Mouse (Mus musculus): ENCODE measurements around the gene Rhoc. TPM values are rescaled to one million over a fixed set of nuclear protein-coding genes. Genes with fewer than 3 reads are reported as not detected.

Rhoc gene
- total RNA-seq, 2 experiments from 2014 or later = 75.2 to 84.3 TPM

DNA sequence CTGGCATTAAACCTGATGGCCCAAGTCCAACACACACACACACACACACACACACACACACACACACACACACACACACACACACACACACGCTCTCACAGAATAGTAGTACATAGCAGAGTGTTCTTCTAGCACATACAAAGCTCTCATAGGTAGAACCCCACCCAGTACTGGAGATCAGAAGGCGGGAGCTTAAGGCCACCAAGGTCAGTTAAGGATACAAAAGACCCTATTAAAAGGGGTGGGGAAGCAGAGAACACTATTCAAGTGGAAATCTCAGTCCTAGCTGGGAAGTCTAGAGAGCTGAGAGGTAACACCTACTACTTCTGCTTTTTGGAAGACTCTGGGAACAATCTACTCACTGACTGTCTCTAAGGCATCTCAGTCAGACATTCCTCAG, 27.2 kb downstream of the Rhoc start:
- DNase-seq = no peak

DNA sequence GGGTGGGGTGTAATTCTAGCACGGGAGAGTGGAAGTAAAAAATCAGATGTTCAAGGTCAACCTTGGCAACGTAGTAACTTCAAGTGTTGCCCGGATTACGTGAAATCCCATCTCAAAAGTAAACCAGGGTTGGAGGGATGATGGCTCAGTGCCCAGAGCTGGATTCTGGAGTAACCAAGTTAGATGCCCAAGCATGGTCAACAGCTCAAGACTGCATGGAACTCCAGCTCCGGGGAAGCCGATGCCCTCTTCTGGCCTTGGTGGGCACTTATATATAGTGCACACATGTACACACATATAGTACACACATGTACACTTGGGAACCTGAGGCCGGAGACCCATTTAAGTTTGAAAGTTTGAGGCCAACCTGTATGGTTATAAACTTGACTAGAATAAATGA, 28.0 kb downstream of the Rhoc start:
- DNase-seq = no peak

DNA sequence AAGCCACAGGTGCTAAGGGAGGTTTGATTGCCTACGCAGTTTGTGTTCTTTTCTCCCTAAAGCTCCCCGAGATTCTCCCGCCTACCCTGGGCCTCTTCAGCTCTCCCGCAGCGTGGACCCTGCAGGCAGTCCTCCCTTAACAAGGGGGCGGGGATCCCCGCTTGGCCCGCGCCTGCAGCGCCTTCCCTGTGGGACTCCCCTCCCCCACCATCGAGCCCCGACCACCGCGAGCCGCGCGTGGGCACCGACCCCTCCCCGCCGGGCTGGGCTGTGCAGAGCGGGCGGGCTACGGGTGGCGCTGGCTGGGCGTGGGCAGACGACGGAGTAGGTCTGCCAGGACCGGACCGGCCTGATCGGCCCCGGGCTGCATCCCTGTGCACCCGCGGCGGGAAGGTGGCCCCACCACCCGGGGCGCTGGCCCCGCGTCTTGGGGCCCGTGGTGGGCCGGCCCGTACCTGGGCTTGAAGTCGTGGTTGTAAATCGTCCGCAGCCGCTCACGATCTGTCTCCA, 29.4 kb downstream of the Rhoc start:
- DNase-seq = peak; percentile 64 to 71

DNA sequence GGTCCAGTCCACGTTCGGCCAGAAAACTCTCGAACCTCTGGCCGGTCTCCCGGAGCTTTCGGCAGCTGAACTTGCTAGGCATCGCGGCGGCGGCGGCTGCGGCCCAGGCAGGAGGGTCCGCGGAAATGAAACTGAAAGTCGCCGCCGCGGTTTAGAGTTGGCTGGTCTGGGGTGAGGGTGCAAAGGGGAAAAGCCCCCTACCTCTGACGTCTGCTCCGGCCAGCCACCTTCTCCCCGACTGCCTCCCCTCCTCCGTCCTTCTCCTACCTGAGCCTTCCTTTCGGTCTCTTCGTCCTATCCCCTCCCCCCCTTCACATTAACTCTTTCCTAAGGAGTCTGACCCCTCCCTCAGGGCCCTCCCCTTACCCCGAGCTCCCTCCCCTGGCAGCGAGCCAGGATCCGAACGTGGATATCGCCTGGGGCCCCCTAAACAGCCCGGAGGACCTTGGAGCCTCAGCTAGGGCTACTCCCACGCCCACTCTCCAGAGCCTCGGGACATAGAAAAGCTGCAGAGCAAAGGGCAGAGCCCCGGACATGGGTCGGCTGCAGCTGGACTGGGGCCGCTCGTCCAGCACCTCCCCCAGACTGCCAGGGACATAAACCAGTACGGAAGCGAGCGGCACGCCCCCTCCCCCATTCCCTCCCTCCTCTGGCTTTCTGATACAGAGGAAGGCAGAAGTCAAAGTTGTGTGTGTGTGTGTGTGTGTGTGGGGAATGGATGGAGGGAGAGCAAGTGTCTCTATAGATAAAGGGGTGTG, 30.0 kb downstream of the Rhoc start, which contains the start of gene Mov10:
Gene Mov10, minus strand, starts transcription at position 573 of the 758 bp plus-strand sequence.
- DNase-seq = peak; percentile 76 to 78

DNA sequence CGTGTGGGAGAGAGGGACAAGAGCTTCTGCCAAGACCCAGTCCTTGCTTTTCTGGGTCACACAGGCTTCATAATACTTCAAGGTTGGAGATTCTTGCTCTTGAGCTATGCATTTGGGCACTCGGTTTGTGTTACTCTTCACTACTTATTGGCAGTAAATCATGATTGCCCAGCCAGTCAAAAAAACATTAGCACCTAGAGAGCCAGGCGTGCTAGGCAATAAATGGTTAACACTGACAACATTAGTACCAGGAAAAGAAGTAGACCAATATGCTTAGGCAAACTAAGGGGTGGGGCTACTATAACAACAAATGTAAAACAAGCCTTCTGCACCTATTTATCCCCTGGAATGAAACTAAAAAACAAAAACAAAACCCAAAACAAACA, 30.6 kb downstream of the Rhoc start:
- DNase-seq = no peak

DNA sequence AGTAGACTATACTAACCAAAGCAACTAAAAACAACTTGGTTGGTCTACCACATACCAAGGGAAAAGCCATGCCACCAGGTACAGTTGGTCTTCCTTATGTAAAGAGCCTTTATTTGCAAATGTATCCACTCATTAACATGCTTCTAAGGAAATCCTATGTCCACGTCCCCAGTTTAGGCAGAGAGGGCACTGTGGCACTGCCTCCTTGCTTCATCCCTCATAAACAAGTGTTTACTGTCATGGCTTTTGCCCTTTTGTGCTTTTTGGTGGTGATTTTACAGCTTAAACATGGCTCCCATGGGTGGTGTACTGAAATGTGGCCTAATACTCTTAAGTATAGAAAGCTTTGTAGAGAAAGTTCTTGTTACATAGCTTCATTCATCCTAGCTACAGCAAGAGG, 32.3 kb downstream of the Rhoc start:
- no peak for DNase-seq

DNA sequence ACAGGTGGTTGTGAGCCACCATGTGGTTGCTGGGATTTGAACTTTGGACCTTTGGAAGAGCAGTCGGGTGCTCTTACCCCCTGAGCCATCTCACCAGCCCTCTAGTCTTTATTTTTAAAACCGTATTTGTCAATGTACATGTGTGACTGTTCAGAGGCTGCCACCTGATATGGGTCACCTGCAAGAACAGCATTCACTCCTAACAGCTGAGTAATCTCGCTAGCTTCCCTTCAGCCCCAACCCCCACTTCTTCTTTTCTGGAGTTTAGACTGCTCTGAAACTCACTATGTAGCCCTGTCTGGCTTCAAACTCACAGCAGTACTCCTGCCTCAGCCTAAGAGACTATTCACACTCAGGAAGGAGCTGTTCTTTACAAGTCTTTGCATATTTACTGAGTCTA, 34.2 kb downstream of the Rhoc start:
- DNase-seq = no peak

DNA sequence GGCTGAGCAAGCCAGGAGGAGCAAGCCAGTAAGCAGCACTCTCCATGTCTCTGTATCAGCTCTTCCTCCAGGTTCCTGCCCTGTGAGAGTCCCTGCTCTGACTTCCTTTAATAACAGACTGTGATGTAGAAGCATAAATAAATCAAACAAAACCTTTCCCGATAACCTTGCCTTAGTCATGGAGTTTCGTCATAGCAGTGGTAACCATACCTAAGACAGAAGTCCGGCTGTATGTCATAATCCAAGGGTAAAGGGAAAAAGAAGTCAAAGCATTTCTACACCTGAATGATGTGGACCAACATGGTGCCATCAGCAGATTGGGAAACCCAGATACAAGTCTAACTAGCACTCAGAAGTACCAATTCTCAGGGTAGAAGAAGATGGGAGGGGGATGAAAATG, 47.6 kb downstream of the Rhoc start:
- DNase-seq = no peak

DNA sequence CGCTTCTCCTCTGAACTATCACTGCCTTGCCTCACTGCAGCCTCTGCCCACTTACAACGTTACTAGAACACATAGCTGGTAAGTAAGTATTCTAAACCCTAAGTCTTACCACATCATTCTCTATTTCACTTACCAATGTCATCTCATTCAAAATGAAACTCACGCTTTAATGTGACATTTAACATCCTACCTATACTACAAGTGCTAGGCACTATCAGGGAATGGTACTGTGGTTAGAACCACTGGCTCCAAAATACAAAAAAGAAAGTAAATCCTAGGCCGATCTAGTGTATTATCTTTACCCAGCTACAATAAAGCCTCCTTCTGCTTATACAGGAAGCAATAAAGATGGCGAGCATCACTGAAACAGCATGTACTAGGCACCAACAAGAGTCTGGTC, 52.9 kb downstream of the Rhoc start:
- no peak for DNase-seq

Other genes starting within 250 kb of the Rhoc start
- gene Slc16a1, start 149.7 kb upstream of the Rhoc start, total RNA-seq (2021) = 100 to 1,000 TPM; 156 to 159 TPM
- 10 to 100 TPM; 20.5 to 21.1 TPM for gene Ppm1j, start 7.3 kb upstream of the Rhoc start, total RNA-seq (2021)
- gene Fam19a3, start 6.5 kb upstream of the Rhoc start, total RNA-seq (2021) = 1 to 10 TPM; 1.4 to 1.5 TPM
- 1 to 10 TPM; 6.2 TPM for gene Mov10, start 30.2 kb downstream of the Rhoc start, total RNA-seq (2021)
- gene St7l, start 75.6 kb downstream of the Rhoc start, total RNA-seq (2021) = 10 to 100 TPM; 16.5 to 20.4 TPM
- 10 to 100 TPM; 24.9 to 31.7 TPM for gene Capza1, start 76.1 kb downstream of the Rhoc start, total RNA-seq (2021)
- 1 to 10 TPM in 1 of 2 experiments, under 1 TPM in 1; 0.82 to 1.9 TPM for gene Wnt2b, start 173.5 kb downstream of the Rhoc start, total RNA-seq (2021)